Comparison of ENCODE assay signal across 31 mouse cellular contexts in genomic region chr8:123697329-123697728, GRCm38 (mm10). TPM values are rescaled to one million over a fixed set of nuclear protein-coding genes. Genes with fewer than 3 reads are reported as not detected.
A peak's percentile ranks its signal among the peaks of the same experiment; 100 is the strongest.
DNase-seq lines count a peak whose midpoint lies in the region; ATAC-seq and TF ChIP-seq lines count a peak whose summit lies in the region.
"Had no signal": no experiment of that assay in that cellular context is flagged by ENCODE, and none has a peak within 500 bp of the region (broad histone marks: within the 10 kb centered on the region; RNA-seq: fewer than 3 reads in every experiment).

No protein-coding gene starts in this region.

- H3K9me3 ChIP-seq in kidney, postnatal 0 days (replicated peaks; ENCODE audit: low read length) = no peaks in the 10 kb centered on the region
- no peaks in the 10 kb centered on the region for H3K9me3 ChIP-seq in embryonic facial prominence, embryonic 15.5 days (replicated peaks)
- no peaks in the 10 kb centered on the region for H3K9me3 ChIP-seq in stomach, embryonic 14.5 days (ENCODE audit: control insufficient read depth, low read depth, low read length)
- H3K9me3 ChIP-seq: embryonic facial prominence, embryonic 13.5 days; forebrain, embryonic 12.5 days; hindbrain, embryonic 12.5 days; limb, embryonic 12.5 days; liver, embryonic 15.5 days; lung, embryonic 15.5 days; neural tube, embryonic 13.5 days had no signal

- no peak for DNase-seq in kidney, postnatal 0 days (ENCODE audit: low spot score)
- no peak for DNase-seq in kidney, adult 2 months
- no peak for DNase-seq in testis, postnatal 14 days (ENCODE audit: low spot score)
- no peak for DNase-seq in cerebellum, adult 2 months
- no peak for DNase-seq in urinary bladder, postnatal 10 days (ENCODE audit: low spot score)
- DNase-seq: adrenal gland, adult 2 months; adrenal gland, postnatal 36 days; B cell, adult 2 months; cerebellum, adult 8-10 months; cerebellum, postnatal 25 days; embryo, embryonic 11 days; gastrocnemius, postnatal 36 days; heart, adult 18-20 months; heart, postnatal 36 days; kidney, adult 18-20 months; kidney, postnatal 10 days; thymus, adult 2 months; thymus, postnatal 36 days had no signal

- H3K27ac ChIP-seq in kidney, postnatal 0 days = no peak overlapping the region
- no peak overlapping the region for H3K27ac ChIP-seq in kidney, adult 2 months (ENCODE audit: insufficient read depth, low read depth, low read length)
- no peak overlapping the region for H3K27ac ChIP-seq in embryonic facial prominence, embryonic 15.5 days (replicated peaks)
- H3K27ac ChIP-seq in stomach, embryonic 14.5 days (ENCODE audit: low read length) = no peak overlapping the region
- H3K27ac ChIP-seq in cerebellum, adult 2 months (ENCODE audit: insufficient read depth, low read length) = no peak overlapping the region
- H3K27ac ChIP-seq: embryonic facial prominence, embryonic 13.5 days; forebrain, embryonic 12.5 days; hindbrain, embryonic 12.5 days; hindbrain, postnatal 0 days; limb, embryonic 12.5 days; liver, embryonic 15.5 days; lung, embryonic 15.5 days; neural tube, embryonic 13.5 days had no signal

- no peak for TF ChIP-seq CTCF in kidney, postnatal 0 days (IDR thresholded peaks at IDR 0.05; ENCODE audit: low read depth)
- TF ChIP-seq CTCF in kidney, adult 2 months (conservative IDR thresholded peaks at IDR 0.05; ENCODE audit: insufficient read depth, insufficient read length, low read depth, low read length) = no peak
- TF ChIP-seq CTCF in cerebellum, adult 2 months (IDR thresholded peaks at IDR 0.05; ENCODE audit: borderline replicate concordance, insufficient read depth, low read depth, low read length) = no peak

- ATAC-seq in kidney, postnatal 0 days (replicated peaks; ENCODE audit: low FRiP score, low read depth) = 0 out of 2 replicates have a peak, but pooled peaks have one; percentile 65
- 0 out of 2 replicates have a peak, but pooled peaks have one; percentile 15 for ATAC-seq in embryonic facial prominence, embryonic 15.5 days (ENCODE audit: insufficient number of reproducible peaks, low FRiP score, low TSS enrichment, low read depth)
- peak; percentile 68; the same call in 1 of the 2 replicates for ATAC-seq in stomach, embryonic 14.5 days (ENCODE audit: insufficient number of reproducible peaks, insufficient read depth, low FRiP score, low read depth)
- ATAC-seq: activated CD4-positive, CD25-positive, alpha-beta regulatory T cell, adult 4 months; hindbrain, postnatal 0 days had no signal

- no peaks in the 10 kb centered on the region for H3K36me3 ChIP-seq in kidney, postnatal 0 days (ENCODE audit: insufficient read depth, low read length)
- H3K36me3 ChIP-seq in kidney, adult 2 months (ENCODE audit: control insufficient read depth, insufficient read depth, low read length) = no peaks in the 10 kb centered on the region
- H3K36me3 ChIP-seq in embryonic facial prominence, embryonic 15.5 days = no peaks in the 10 kb centered on the region
- H3K36me3 ChIP-seq in stomach, embryonic 14.5 days (ENCODE audit: control insufficient read depth, insufficient read depth, low read length) = no peaks in the 10 kb centered on the region
- H3K36me3 ChIP-seq: embryonic facial prominence, embryonic 13.5 days; forebrain, embryonic 12.5 days; hindbrain, embryonic 12.5 days; limb, embryonic 12.5 days; liver, embryonic 15.5 days; lung, embryonic 15.5 days; neural tube, embryonic 13.5 days had no signal

- H3K9ac ChIP-seq in kidney, postnatal 0 days (ENCODE audit: low read depth, low read length) = no peak overlapping the region
- no peak overlapping the region for H3K9ac ChIP-seq in embryonic facial prominence, embryonic 15.5 days
- H3K9ac ChIP-seq in stomach, embryonic 14.5 days (replicated peaks; ENCODE audit: low read depth, low read length) = no peak overlapping the region
- H3K9ac ChIP-seq: embryonic facial prominence, embryonic 13.5 days; forebrain, embryonic 12.5 days; hindbrain, embryonic 12.5 days; limb, embryonic 12.5 days; liver, embryonic 15.5 days; lung, embryonic 15.5 days; neural tube, embryonic 13.5 days had no signal

- no peak overlapping the region for H3K4me2 ChIP-seq in kidney, postnatal 0 days (ENCODE audit: low read length)
- H3K4me2 ChIP-seq in embryonic facial prominence, embryonic 15.5 days (replicated peaks) = no peak overlapping the region
- no peak overlapping the region for H3K4me2 ChIP-seq in stomach, embryonic 14.5 days (replicated peaks; ENCODE audit: low read depth, low read length)
- H3K4me2 ChIP-seq: embryonic facial prominence, embryonic 13.5 days; forebrain, embryonic 12.5 days; heart, embryonic 11.5 days; hindbrain, embryonic 12.5 days; limb, embryonic 12.5 days; liver, embryonic 15.5 days; lung, embryonic 15.5 days; midbrain, embryonic 11.5 days; neural tube, embryonic 13.5 days had no signal

- peaks cover 7% of the 10 kb centered on the region for H3K4me1 ChIP-seq in kidney, postnatal 0 days (replicated peaks; ENCODE audit: insufficient read depth, low read length)
- H3K4me1 ChIP-seq in kidney, adult 2 months (ENCODE audit: control insufficient read depth, insufficient read depth, low read length) = no peaks in the 10 kb centered on the region
- peaks cover 28% of the 10 kb centered on the region for H3K4me1 ChIP-seq in embryonic facial prominence, embryonic 15.5 days
- peaks cover 15% of the 10 kb centered on the region for H3K4me1 ChIP-seq in stomach, embryonic 14.5 days (ENCODE audit: control insufficient read depth, insufficient read depth, low read length)
- H3K4me1 ChIP-seq in cerebellum, adult 2 months (ENCODE audit: control insufficient read depth, insufficient read depth, low read length) = no peaks in the 10 kb centered on the region

- TF ChIP-seq POLR2A in kidney, adult 2 months (IDR thresholded peaks at IDR 0.05; ENCODE audit: low read depth, low read length) = no peak
- TF ChIP-seq POLR2A in cerebellum, adult 2 months (IDR thresholded peaks at IDR 0.05; ENCODE audit: borderline replicate concordance, insufficient read depth, low read length) = no peak

- H3K4me3 ChIP-seq in kidney, postnatal 0 days (replicated peaks; ENCODE audit: low read depth, low read length) = no peak overlapping the region
- H3K4me3 ChIP-seq in kidney, adult 2 months (ENCODE audit: insufficient read depth, low read depth, low read length) = no peak overlapping the region
- H3K4me3 ChIP-seq in embryonic facial prominence, embryonic 15.5 days (replicated peaks) = no peak overlapping the region
- no peak overlapping the region for H3K4me3 ChIP-seq in stomach, embryonic 14.5 days (ENCODE audit: low read depth, low read length)
- no peak overlapping the region for H3K4me3 ChIP-seq in cerebellum, adult 2 months (replicated peaks; ENCODE audit: insufficient read depth, low read depth, low read length)
- H3K4me3 ChIP-seq: embryonic facial prominence, embryonic 13.5 days; forebrain, embryonic 12.5 days; hindbrain, embryonic 12.5 days; limb, embryonic 12.5 days; liver, embryonic 15.5 days; lung, embryonic 15.5 days; neural tube, embryonic 13.5 days had no signal

- H3K27me3 ChIP-seq in kidney, postnatal 0 days (ENCODE audit: insufficient read depth, low read length) = no peaks in the 10 kb centered on the region
- H3K27me3 ChIP-seq in kidney, adult 2 months (replicated peaks; ENCODE audit: control insufficient read depth, insufficient read depth, low read length) = no peaks in the 10 kb centered on the region
- H3K27me3 ChIP-seq in embryonic facial prominence, embryonic 15.5 days = 0 out of 2 replicates have a peak, but pooled peaks cover 3% of the 10 kb centered on the region
- H3K27me3 ChIP-seq in stomach, embryonic 14.5 days (ENCODE audit: control insufficient read depth, insufficient read depth, low read length) = no peaks in the 10 kb centered on the region
- no peaks in the 10 kb centered on the region for H3K27me3 ChIP-seq in cerebellum, adult 2 months (ENCODE audit: control insufficient read depth, insufficient read depth, low read length)
- H3K27me3 ChIP-seq: hindbrain, embryonic 12.5 days; liver, embryonic 15.5 days; lung, embryonic 15.5 days; neural tube, embryonic 13.5 days had no signal

- 49% methylated on average over 5 of the region's 5 CpGs for WGBS in kidney, postnatal 0 days
- WGBS in kidney, adult 2 months = 36% methylated on average over 5 of the region's 5 CpGs
- WGBS in embryonic facial prominence, embryonic 15.5 days = 45% methylated on average over 5 of the region's 5 CpGs
- 44% methylated on average over 5 of the region's 5 CpGs for WGBS in stomach, embryonic 14.5 days
- WGBS in cerebellum, adult 2 months = 63% methylated on average over 5 of the region's 5 CpGs

RNA-seq across cellular contexts. Expression of gene Rhou, which starts 43.6 kb away (rescaled TPM):
- polyA plus RNA-seq in kidney, postnatal 0 days (2015; fragmentation: Nextera tagmentation; extraction: Ambion mirVana) = 4.3 and 4.9 TPM in 2 replicates
- 3.4 and 4.6 TPM in 2 replicates for polyA plus RNA-seq in kidney, adult 2 months (2012; rRNA removed)
- polyA plus RNA-seq in embryonic facial prominence, embryonic 15.5 days (2015; fragmentation: Nextera tagmentation; extraction: Ambion mirVana) = 9.0 and 10.3 TPM in 2 replicates
- polyA plus RNA-seq in stomach, embryonic 14.5 days (2014; fragmentation: Nextera tagmentation; extraction: Ambion mirVana) = 10.8 and 11.7 TPM in 2 replicates
- polyA plus RNA-seq in cerebellum, adult 2 months (2012; rRNA removed) = 33.4 and 34.9 TPM in 2 replicates
- polyA plus RNA-seq: activated CD4-positive, CD25-positive, alpha-beta regulatory T cell, adult 4 months had no signal

Comparison
In these comparisons a context has a peak if more than half of its experiments do, and no peak if none do; other contexts are left out.
1. ATAC-seq: peak in every context shown above with its lines; median percentile 68 in stomach, embryonic 14.5 days; 65 in kidney, postnatal 0 days; 15 in embryonic facial prominence, embryonic 15.5 days.